Mouse (Mus musculus): ENCODE results near the gene Nfix. TPM values are rescaled to one million over a fixed set of nuclear protein-coding genes. Genes with fewer than 3 reads are reported as not detected.
"Not testable (repeated sequence)": the region's sequence is repeated elsewhere in the genome, so short reads cannot be mapped to it uniquely, and the experiment has no call there.

Nfix gene
- polyA plus RNA-seq, 1 experiment from 2014 or later, result 11.7 TPM

DNA sequence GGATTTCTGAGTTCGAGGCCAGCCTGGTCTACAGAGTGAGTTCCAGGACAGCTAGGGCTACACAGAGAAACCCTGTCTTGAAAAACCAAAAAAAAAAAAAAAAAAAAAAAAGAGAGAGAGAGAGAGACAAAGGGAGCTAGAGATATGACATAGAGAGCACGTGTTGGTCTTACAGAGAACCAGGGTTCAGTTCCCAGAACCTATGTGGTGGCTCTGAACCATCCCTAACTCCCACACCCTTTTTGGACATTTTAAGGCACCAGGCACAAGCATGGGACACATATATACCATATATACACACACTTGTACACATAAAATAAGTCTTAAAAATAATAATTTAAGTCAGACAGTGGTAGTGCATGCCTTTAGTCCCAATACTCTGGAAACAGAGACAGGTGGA lies 26.4 kb upstream of the Nfix start:
- not testable (repeated sequence) for H3K4me3 ChIP-seq; ATAC-seq (ENCODE audit: extremely low read depth, insufficient number of reproducible peaks, low FRiP score, low TSS enrichment); H3K36me3 ChIP-seq; H3K9ac ChIP-seq; H3K4me2 ChIP-seq; H3K27me3 ChIP-seq (replicated peaks); H3K27ac ChIP-seq (replicated peaks); H3K9me3 ChIP-seq
- 76% methylated on average over 2 of the region's 2 CpGs for WGBS
- peaks cover 18% of the 10 kb centered on the region for H3K4me1 ChIP-seq

- Histone ChIP-seq H3K27me3 (replicated peaks) (no peaks in the 10 kb centered on the region), H3K4me1 (peaks cover 19% of the 10 kb centered on the region), H3K4me3 (no peak overlapping the region), H3K36me3 (no peaks in the 10 kb centered on the region), H3K9ac (no peak overlapping the region), H3K9me3 (no peaks in the 10 kb centered on the region), H3K4me2 (no peak overlapping the region), H3K27ac (replicated peaks) (no peak overlapping the region)
- 53% methylated on average over 4 of the region's 4 CpGs for WGBS
- ATAC-seq (ENCODE audit: extremely low read depth, insufficient number of reproducible peaks, low FRiP score, low TSS enrichment), result no peak
Observed at GRCm38 (mm10) chr8:84825636-84826035, 25.5 kb upstream of the Nfix start.

DNA sequence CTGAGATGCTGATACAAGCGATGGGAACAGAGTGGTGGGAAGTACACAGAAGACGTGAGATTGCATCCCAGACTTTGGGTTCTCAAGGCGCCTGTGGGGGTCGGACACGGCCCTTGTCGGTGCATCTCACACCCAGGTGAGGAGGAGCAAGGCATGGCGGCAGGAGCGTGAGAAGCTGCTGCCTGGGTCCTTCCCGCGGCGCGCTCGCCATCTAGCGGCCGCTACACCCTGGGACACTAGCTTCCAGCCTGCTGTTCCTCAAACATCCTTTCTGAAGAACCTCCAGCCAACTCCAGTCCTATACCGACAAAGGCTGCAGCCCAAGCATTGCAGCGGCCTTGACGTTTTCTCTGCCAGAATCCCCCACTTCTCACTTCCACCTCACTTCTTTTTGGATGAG lies 23.5 kb upstream of the Nfix start:
- ATAC-seq (ENCODE audit: extremely low read depth, insufficient number of reproducible peaks, low FRiP score, low TSS enrichment), result peak; percentile 53; the same call in 1 of the 2 replicates
- WGBS, result 2% methylated on average over 18 of the region's 18 CpGs

GRCm38 (mm10) chr8:84822723-84823122 lies 22.6 kb upstream of the Nfix start, which contains the start of gene Dand5:
TSS of gene Dand5 (minus strand) at chr8:84822823.
- 36% methylated on average over 3 of the region's 3 CpGs for WGBS
- H3K27ac ChIP-seq (replicated peaks), result no peak within 1 kb of the TSS

More for the DNA sequence above, 23.5 kb upstream of the Nfix start:
- Histone ChIP-seq H3K27ac (replicated peaks) (no peak overlapping the region), H3K4me3 (0 out of 2 replicates have a peak overlapping the region, but pooled peaks have one; percentile 17), H3K9ac (peak overlapping the region; percentile 8), H3K27me3 (replicated peaks) (no peaks in the 10 kb centered on the region), H3K4me2 (peak overlapping the region; percentile 61), H3K4me1 (peaks cover 19% of the 10 kb centered on the region), H3K36me3 (no peaks in the 10 kb centered on the region), H3K9me3 (no peaks in the 10 kb centered on the region)

DNA sequence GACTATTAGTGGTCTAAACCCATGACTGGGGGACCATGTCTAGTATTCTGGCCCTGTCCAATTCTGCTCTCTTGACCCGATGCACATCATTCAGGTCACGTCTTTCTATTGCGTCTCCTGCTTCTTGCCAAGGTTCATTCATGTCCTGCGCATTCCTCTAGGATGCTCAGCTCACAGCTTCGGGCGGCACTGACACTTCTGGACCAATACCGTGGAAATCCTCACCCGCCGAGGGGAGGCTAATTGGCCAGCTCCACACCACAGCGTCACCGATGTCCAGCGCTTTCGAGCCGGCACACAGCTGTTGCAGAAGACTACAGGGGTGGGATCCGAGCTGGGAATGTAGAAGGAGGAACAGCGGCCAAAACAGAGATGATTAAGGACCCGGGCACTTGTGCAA lies 16.0 kb upstream of the Nfix start:
- Histone ChIP-seq H3K27ac (replicated peaks) (no peak overlapping the region), H3K4me1 (peaks cover 23% of the 10 kb centered on the region), H3K9ac (no peak overlapping the region), H3K4me2 (no peak overlapping the region), H3K9me3 (no peaks in the 10 kb centered on the region), H3K27me3 (replicated peaks) (peaks cover 39% of the 10 kb centered on the region), H3K4me3 (no peak overlapping the region), H3K36me3 (0 out of 2 replicates have a peak, but pooled peaks cover 3% of the 10 kb centered on the region)
- WGBS, result 65% methylated on average over 17 of the region's 17 CpGs
- ATAC-seq (ENCODE audit: extremely low read depth, insufficient number of reproducible peaks, low FRiP score, low TSS enrichment), result no peak

More at GRCm38 (mm10) chr8:84822723-84823122, 22.6 kb upstream of the Nfix start, which contains the start of gene Dand5:
- H3K36me3 ChIP-seq, result no peaks in the 10 kb centered on the region
- H3K4me1 ChIP-seq, result peaks cover 19% of the 10 kb centered on the region
- 0 out of 2 replicates have a peak within 1 kb of the TSS, but pooled peaks have one; percentile 17 for H3K4me3 ChIP-seq
- H3K9me3 ChIP-seq, result no peaks in the 10 kb centered on the region
- H3K4me2 ChIP-seq, result peak within 1 kb of the TSS; percentile 61
- peak within 1 kb of the TSS; percentile 41 for H3K9ac ChIP-seq
- no peak for ATAC-seq (ENCODE audit: extremely low read depth, insufficient number of reproducible peaks, low FRiP score, low TSS enrichment)
- no peaks in the 10 kb centered on the region for H3K27me3 ChIP-seq (replicated peaks)

DNA sequence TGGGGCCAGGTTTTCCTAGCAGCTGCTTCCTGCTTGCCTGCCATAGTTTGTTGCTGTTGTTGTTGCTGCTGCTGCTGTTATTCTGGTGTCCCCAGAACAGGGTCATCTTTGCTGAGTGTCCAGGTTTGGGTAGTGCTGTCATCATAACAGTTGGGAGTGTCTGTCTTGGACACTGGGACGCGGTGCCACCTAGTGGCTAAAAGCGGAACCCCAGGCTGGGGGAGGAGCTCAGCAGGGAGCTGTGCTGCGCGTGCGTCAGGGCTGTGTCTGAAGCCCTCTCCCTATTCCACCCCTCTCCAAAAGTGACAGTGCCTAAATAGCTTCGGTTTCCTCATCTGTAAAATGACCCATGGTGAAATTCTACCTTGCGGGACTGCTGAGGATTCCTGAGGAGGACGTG lies 15.4 kb upstream of the Nfix start:
- Histone ChIP-seq H3K4me3 (no peak overlapping the region), H3K9me3 (no peaks in the 10 kb centered on the region), H3K4me1 (peaks cover 25% of the 10 kb centered on the region), H3K4me2 (no peak overlapping the region), H3K9ac (no peak overlapping the region), H3K27ac (replicated peaks) (no peak overlapping the region), H3K27me3 (replicated peaks) (peaks cover 41% of the 10 kb centered on the region), H3K36me3 (0 out of 2 replicates have a peak, but pooled peaks cover 3% of the 10 kb centered on the region)
- ATAC-seq (ENCODE audit: extremely low read depth, insufficient number of reproducible peaks, low FRiP score, low TSS enrichment), result no peak
- WGBS, result 11% methylated on average over 9 of the region's 9 CpGs

GRCm38 (mm10) chr8:84814555-84815441 lies 14.7 kb upstream of the Nfix start:
- Histone ChIP-seq H3K36me3 (0 out of 2 replicates have a peak, but pooled peaks cover 3% of the 10 kb centered on the region), H3K4me2 (no peak overlapping the region), H3K9me3 (no peaks in the 10 kb centered on the region), H3K4me3 (no peak overlapping the region), H3K9ac (peak overlapping the region; percentile 54; the same call in 1 of the 2 replicates), H3K27me3 (replicated peaks) (peaks cover 42% of the 10 kb centered on the region), H3K4me1 (peaks cover 27% of the 10 kb centered on the region), H3K27ac (replicated peaks) (no peak overlapping the region)
- WGBS, result 35% methylated on average over 19 of the region's 19 CpGs
- ATAC-seq (ENCODE audit: extremely low read depth, insufficient number of reproducible peaks, low FRiP score, low TSS enrichment), result no peak

DNA sequence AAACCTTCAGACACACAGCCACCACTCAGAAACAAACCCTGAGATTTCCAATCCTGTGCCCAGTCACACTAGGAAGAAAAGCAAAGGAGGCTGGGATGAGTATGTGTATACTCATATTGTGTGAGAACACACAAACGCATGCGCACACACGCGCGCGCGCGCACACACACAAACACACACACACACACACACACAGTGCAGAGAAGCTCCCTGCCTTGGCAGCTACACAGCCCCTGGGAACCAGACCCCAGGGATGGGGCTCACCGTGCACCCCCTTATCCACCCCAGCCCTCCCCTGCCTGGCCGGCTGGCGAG lies 14.1 kb upstream of the Nfix start:
- Histone ChIP-seq H3K4me1 (peaks cover 27% of the 10 kb centered on the region), H3K9ac (no peak overlapping the region), H3K27ac (replicated peaks) (no peak overlapping the region), H3K9me3 (no peaks in the 10 kb centered on the region), H3K27me3 (replicated peaks) (peaks cover 47% of the 10 kb centered on the region), H3K4me2 (no peak overlapping the region), H3K36me3 (0 out of 2 replicates have a peak, but pooled peaks cover 3% of the 10 kb centered on the region), H3K4me3 (no peak overlapping the region)
- WGBS, result 81% methylated on average over 11 of the region's 11 CpGs
- no peak for ATAC-seq (ENCODE audit: extremely low read depth, insufficient number of reproducible peaks, low FRiP score, low TSS enrichment)

DNA sequence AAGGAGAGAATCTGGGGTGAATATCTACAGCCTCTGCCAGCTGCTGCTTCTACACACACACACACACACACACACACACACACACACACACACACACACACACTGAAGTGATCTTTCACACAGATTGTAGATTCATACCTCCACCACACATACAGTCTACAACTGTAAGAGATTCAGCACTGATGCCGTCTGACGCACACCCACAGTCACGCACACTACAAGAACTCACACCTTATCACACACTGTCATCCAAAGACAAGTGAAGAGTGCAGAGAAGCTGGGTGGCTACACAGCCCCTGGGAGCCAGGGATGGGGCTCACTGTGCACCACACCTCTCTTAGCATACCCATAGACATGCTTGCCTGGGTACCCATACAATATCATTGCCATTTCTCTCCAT lies 13.7 kb upstream of the Nfix start:
- ATAC-seq (ENCODE audit: extremely low read depth, insufficient number of reproducible peaks, low FRiP score, low TSS enrichment), result no peak
- H3K4me1 ChIP-seq, result peaks cover 27% of the 10 kb centered on the region
- peaks cover 51% of the 10 kb centered on the region for H3K27me3 ChIP-seq (replicated peaks)
- H3K9me3 ChIP-seq, result no peaks in the 10 kb centered on the region
- WGBS, result 68% methylated on average over 3 of the region's 3 CpGs
- no peak overlapping the region for H3K27ac ChIP-seq (replicated peaks)
- no peak overlapping the region for H3K9ac ChIP-seq
- H3K4me3 ChIP-seq, result no peak overlapping the region
- 0 out of 2 replicates have a peak, but pooled peaks cover 3% of the 10 kb centered on the region for H3K36me3 ChIP-seq
- no peak overlapping the region for H3K4me2 ChIP-seq

GRCm38 (mm10) chr8:84813059-84813458 lies 12.9 kb upstream of the Nfix start:
- Histone ChIP-seq H3K4me3 (no peak overlapping the region), H3K27ac (replicated peaks) (no peak overlapping the region), H3K9me3 (no peaks in the 10 kb centered on the region), H3K4me1 (peaks cover 27% of the 10 kb centered on the region), H3K27me3 (replicated peaks) (peaks cover 52% of the 10 kb centered on the region), H3K36me3 (0 out of 2 replicates have a peak, but pooled peaks cover 3% of the 10 kb centered on the region), H3K9ac (no peak overlapping the region), H3K4me2 (no peak overlapping the region)
- ATAC-seq (ENCODE audit: extremely low read depth, insufficient number of reproducible peaks, low FRiP score, low TSS enrichment), result no peak
- 0% methylated on average over 5 of the region's 5 CpGs for WGBS

GRCm38 (mm10) chr8:84811303-84811702 lies 11.2 kb upstream of the Nfix start:
- H3K9me3 ChIP-seq, result no peaks in the 10 kb centered on the region
- H3K4me2 ChIP-seq, result peak overlapping the region; percentile 73
- H3K27me3 ChIP-seq (replicated peaks), result peaks cover 53% of the 10 kb centered on the region
- no peak overlapping the region for H3K27ac ChIP-seq (replicated peaks)
- H3K4me3 ChIP-seq, result peak overlapping the region; percentile 48
- H3K36me3 ChIP-seq, result 0 out of 2 replicates have a peak, but pooled peaks cover 3% of the 10 kb centered on the region
- 31% methylated on average over 10 of the region's 10 CpGs for WGBS
- H3K4me1 ChIP-seq, result peaks cover 27% of the 10 kb centered on the region
- peak overlapping the region; percentile 68 for H3K9ac ChIP-seq
- no peak for ATAC-seq (ENCODE audit: extremely low read depth, insufficient number of reproducible peaks, low FRiP score, low TSS enrichment)
